Mouse (Mus musculus) layer of hippocampus, adult 8-10 months (tissue): ENCODE measurements around the gene Isy1. TPM values are rescaled to one million over a fixed set of nuclear protein-coding genes. Genes with fewer than 3 reads are reported as not detected.

ENCODE experiments used
- DNase-seq, 2 experiments: peaks; one replicate each; pipeline ENCODE4 v3.0.0; 2022; ENCODE audit warnings: low spot score in 2 of 2
- total RNA-seq, 4 experiments: library from RNA; stranded (reverse); gene quantifications; 2 replicates each; pipeline ENCODE4 v1.2.4; 2022

Gene Isy1
- total RNA-seq, 4 experiments from 2014 or later = 24.5 to 37.1 (median 28.0) TPM

DNA sequence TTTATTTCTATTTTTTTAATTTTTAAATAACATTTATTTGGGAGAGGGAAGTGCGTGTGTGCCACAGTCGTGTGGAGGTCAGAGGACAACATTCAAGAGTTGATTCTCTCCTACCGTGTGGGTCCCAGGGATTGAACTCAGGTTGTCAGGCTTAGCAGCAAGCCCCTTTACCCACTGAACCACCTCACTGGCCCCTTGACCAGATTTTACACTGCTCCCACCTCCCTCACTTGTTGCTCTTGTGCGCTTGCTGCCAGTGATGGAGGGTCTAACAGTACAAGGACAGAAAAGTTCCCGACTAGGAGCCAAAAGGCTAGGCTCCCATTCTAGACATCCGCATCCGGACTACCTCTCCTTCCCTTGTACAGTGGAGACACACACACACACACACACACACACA, 33.1 kb downstream of the Isy1 start:
- DNase-seq = no peak

DNA sequence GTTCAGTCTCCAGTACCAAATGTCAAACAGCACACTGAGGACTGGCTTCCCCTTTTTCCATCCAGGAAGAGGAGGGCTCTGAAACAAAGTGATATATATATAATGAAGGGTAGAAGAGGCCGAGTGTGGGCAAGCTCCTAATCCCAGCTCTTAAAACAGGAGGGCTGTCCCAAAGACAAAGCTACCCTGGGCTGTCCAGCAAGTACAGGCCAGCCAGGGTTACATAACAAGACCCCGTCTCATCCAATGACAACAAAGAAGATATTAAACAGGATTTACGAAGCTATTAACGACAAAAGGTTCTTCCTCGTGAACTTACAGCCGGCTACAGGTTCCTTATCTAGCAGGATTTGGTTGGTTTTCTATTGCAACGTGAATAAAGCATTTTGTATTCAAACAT, 33.7 kb downstream of the Isy1 start:
- no peak for DNase-seq

DNA sequence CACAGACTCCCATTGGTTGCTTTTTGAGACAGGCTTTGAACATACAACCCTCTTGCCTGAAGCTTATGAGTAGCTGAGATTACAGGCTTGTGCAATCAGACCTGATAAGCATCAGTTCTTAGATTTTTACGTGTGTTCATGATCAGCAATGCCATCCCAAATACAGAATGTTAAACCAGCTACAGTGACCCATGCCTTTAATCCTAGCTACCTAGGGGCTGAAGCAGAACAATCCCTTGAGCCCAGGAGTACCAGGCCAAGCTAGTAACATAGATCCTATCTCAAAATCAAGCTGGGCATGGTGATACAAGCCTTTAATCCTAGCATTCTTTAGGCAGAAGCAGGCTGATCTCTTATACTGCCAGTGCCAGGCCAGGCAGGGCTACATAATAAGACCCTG, 34.6 kb downstream of the Isy1 start:
- no peak for DNase-seq

DNA sequence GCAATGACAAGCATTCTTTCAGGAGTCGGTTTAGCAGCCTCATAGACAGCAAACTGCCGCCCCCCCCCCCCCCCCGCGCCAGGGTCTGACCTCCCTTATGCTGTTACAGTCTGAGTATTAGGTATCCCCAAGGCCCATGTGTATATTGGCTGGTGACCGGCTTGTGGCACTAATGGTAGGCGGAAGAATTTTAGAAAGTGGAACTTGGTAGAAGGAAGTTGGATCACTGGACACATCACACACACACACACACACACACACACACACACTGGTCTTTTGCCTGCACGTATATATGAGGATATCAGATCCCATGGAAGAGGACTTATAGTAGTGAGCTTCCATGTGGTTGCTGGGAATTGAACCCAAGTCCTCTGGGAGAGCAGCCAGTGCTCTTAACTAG, 36.1 kb downstream of the Isy1 start:
- no peak for DNase-seq

DNA sequence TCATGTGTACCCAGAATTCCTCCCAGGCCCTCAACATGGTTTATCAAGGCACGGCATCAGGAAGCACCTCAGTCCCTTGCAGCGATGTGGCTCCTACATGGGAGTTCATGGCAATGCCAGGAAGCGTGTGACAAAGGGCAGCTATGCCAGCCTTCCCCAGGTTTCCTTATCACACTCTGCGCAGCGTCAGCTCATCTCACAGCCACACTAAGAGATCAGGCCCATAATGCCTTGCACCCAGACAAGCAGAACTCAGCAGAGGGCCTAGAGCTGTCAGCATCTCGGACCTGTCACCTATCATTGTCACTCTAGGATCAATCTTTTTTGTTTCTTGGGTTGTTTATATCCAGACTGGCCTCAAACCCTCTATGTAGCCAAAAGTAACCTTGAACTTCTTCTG, 39.0 kb downstream of the Isy1 start:
- DNase-seq = no peak

DNA sequence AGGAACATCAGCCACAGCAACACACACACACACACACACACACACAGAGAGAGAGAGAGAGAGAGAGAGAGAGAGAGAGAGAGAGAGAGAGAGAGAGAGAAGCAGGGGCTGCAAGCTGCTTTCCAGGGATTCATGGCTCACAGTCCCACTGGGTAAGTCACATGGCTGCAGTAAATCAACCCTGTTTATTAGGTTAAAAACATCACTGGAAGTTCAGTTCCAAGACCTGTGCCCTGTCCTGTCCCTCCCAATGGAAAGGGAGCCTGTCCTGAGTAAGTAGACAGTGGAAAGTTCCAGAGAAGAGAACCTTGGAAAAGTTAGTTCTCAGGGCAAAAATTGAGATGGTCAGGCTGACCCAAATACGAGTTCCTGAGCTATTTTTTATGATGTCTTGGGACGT, 41.3 kb downstream of the Isy1 start:
- no peak for DNase-seq

DNA sequence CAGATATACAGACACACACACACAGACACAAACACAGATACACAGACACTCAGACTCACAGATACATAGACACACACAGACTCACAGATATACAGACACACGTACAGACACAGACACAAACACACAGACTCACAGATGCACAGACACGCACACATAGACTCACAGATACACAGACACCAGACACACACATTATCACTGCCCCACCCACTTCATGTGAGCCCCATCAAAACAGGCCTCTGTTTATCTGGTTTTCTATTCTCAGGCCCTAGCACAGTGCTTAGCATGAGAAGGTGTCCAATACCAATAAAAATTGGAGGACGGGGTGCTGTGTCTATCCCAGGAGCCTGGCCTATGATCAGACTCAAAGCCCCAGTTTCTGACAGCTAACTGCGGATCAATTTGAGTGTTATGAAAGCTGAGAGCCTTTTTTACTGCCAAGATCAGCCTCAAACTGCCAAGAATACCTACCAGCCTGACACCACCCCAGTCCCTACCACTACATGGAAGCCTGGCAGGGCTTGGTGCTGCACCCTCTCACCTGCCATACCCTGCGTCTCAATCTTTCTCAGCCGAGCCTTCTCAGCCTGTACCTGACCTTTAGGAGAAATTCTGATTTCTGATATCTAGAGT, 42.2 kb downstream of the Isy1 start:
- DNase-seq = no peak

DNA sequence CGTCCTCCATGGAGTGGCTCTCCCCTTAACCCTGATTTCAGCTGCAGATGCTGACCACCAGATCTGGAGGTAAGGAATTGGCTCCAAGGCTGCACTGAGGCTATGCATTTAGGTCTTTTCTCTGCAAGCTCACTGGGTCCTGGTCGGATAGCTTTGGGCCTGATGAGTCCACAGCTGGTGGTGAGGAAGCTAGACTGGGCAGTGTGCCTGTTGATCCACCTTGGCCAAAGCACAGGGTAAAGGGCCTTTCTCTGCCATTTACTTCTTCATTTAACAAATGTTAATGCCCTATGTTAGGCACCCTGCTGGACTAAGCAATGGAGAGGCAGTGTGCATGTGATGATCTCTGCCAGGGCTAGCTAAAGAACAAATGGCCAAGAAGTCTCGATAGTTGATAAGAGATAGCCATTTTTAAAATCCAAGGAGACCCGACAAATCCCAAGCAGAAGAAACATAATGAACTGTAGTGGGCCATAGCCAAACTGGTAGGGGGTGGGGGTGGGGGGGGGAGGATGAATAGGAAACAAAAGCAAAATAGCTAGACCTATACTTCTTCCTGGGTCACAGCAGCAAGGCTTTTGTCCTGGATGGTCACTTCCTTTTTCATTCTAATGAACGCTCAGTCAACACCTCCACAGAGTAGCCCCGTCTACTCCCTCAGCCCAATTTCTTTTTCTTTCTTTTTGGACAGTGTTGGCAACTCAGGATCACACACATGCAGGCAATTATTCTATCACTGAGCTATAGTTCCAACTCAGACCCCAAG, 43.0 kb downstream of the Isy1 start:
- no peak for DNase-seq

DNA sequence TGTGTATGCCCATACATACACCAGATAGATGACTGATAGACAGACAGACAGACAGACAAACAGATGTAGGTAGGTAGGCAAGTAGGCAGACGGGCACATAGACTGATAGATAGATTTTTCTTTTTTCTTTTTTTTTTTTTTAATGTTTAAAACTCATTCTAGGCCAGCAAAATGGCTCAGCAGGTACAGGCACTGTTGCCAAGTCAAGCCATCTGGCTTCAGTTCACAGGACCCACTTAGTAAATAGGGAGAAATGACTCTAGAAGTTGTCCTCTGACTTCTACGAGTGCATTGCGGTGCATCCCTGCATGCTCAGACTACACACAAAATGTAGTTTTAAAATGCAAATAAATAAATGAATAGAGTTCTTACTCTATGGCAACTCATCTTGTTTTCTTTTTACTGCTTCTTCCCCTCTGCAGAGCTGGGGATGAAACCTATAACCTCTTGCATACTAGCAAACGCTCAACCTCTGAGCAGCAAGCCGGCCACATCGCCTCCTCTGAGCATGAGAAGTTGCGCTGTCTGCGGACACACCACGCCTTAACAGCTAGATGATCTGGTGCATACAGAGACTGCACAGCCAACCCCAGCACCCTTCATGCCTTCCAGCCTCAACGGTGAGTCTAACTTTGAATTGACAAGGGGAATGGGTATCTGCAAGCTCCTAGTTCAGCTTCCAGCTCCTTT, 44.6 kb downstream of the Isy1 start:
- DNase-seq = no peak

DNA sequence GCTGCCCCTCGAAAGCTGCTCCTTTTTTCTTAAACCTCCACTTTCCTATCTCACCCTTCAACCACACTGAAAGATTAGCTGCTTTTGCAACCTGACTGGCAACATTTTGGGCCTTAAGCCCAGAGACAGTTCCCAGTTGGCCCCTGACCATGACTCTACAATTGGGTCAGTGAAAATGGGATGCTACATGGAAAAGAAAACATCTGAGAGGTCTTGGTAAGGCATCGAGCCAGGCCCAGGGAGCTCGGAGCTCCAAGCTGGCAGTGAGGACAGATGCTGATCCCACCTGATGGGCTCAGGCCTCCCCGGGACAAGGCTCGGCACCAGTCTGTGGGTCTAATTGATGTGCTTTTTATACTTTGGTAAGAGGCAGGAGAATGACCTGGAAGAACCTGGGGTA, 46.8 kb downstream of the Isy1 start:
- no peak for DNase-seq

DNA sequence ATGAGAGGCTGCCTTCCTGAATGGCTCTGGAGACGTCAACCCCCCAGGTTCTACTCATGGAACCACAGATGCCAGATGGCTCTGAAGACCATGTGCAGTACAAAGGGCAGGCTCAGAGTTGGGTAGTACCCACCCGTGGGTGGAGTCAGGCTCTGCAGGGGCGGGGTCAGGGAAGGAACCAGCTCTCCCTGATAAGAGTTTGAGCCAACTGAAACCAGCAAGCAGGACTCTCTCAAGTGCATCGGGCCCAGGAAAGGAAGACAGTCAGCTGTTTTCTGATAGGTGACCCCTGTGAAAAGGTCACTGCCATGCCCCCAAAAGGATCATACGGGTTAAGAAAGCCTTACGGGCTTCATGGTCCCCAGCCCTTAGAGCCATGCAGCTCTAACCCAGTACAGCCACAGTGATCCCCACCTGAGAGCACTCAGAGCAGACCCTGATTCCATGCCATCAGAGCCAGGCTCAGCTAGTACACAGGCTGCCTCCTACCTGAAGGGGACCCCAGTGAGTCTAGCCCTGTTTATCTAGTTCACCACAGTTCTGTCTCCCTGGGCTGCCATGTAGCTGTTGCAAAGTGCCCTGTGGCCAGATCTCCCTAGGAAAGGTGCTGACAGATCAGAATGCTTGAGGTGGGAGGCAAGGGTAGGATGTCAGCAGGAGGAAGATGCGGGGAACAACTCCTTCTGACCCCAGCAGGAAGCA, 47.7 kb downstream of the Isy1 start:
- no peak for DNase-seq

DNA sequence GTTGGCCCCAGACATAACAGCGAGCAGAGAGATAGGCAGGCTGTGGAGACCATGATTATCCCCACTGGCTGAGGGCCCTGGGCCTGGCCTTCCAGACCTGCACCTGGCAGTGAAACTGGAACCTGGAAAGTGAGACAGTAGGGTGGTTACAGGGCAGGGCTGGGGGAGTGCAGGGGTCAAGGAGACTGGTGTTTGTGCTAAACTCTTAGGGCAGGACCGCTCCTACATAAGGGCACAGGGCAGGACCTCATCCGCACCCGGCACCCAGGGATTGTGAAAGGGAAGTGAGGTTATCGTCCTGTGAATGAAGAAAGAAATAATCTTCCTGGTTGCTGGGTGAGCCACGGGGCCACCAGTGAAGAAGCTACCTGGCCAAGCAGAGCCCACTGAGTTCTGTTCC, 48.8 kb downstream of the Isy1 start:
- DNase-seq = no peak

DNA sequence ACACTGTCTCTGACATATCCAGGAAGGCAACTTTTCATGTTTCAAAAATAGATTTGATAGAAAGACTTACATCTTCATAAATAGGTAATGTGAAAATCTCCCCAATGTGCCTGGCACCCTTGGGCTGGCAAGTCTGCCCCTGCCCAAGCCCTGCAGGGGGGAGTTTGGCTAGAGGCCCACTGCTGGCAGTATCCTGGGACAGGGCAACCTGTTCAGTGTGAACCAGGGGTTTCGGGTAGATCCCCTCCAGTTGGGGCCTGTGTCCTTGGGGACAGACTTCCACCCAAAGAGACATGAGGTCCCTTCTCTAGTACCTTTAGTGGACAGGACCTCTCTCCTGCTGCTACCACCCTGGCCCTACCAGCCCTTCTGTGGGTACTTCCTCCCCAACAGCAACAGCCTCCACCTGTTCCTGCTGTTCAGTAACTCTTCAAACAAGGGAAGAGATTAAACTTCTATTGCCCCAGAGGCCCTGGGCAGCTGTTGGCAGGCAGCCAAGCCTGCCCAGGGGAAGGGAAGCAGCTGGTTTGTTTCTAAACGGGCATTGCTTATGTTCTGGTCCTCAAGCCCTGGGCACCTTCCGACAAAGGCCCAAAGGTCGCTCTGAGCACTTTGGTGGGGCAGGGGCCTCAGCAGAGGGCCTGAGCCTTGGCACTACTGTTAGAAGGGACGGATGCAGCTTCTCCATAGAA, 49.6 kb downstream of the Isy1 start:
- DNase-seq = no peak

DNA sequence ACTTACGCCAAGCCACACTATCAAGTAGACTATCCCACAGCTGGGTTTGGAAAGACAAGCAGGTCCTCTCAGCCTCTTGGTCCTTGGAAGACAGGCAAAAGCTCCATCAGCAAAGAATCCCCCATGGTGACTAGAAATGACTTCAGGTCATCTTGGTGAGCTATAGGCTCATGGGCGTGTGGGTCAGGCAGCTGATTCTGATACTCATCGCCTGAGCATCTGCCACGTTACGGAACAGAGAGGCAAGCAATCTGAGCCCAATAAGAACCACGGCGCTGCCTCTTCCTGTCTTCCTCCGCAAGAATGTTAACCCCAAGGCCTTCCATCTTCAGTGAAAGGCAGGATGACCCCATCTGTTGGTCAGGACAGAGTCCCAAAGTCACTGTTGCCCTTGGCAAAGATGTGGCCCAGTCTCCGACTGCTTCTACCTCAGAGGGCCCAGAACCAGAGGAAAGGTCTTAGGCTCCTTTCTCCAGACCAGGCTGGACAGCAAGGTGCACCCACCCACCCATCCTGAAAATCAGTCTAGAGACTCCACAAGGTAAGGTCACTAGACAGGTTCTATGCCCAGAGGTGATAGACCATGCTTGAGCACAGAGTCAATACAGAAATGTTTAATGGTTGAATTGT, 50.2 kb downstream of the Isy1 start:
- DNase-seq = no peak

DNA sequence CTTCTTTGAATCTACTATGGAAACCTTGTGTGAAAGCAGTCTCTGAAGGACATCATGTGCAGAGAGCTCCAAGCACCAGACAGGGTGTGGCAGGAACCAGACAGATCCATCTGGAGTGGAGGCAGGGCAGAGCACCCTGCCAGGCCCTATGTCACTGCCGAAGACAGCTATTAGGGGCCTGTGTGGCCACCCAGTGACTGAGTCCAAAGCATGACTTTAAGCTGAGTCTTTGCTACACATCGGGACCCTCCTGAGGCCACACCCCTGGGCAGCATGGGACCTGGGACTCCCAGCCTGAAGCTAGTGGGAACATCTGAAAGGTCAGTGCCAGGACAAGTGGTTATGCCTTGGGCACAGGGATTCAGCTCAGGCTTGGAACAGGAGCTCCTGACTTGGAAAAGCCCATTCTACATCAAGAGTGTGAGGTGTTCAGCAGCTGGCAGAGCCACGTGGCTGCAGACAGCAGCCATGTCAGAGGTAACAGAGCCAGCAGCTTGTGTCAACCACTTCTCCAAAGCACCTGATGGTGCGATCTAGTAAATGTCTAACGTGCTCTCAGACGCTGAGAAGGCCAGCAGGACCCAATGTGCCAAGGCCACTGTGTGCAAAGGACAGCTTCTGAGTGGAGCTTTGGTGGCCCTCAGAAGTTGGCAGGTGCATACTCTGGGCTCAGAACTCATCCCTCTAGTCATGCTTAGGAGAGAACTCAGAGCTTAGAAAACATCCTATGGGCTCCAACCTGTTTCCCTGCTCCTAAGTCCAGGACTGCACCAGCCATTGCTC, 51.3 kb downstream of the Isy1 start:
- no peak for DNase-seq

DNA sequence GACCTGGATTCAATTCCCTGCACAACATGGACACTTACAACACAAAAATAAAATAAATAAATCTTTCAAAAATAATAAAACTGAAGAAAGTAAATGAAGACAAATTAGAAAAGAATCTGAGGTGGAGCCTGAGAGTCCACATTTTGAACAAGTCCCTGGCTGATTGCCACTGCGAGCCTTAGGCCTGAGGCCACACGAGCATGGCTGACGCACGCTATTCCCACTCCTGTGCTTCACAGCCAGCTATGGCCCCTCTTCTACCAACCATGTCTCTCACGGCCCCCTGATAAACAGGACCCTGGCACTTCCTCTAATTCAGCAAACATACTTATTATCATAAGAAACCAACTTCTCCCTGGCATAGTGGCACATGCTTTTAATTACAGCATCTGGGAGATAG, 52.0 kb downstream of the Isy1 start:
- no peak for DNase-seq

DNA sequence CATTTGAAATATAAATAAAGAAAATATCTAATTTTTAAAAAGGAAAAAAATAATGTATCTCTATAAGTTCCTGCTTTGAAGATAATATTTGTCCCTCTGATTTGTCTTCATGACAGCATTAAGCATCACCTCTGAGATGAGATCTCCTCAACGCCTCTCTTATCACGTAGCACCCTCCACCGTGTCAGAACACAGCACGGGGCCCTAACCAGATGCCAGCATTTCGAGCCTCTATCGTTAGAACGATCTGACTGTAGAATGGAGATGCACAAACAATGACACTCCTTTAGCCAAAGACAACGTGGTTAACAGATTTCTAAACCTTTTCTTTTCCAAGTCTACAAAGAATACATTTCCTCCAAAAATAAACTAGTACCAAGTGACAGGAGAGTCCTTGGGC, 54.6 kb downstream of the Isy1 start:
- DNase-seq = no peak

DNA sequence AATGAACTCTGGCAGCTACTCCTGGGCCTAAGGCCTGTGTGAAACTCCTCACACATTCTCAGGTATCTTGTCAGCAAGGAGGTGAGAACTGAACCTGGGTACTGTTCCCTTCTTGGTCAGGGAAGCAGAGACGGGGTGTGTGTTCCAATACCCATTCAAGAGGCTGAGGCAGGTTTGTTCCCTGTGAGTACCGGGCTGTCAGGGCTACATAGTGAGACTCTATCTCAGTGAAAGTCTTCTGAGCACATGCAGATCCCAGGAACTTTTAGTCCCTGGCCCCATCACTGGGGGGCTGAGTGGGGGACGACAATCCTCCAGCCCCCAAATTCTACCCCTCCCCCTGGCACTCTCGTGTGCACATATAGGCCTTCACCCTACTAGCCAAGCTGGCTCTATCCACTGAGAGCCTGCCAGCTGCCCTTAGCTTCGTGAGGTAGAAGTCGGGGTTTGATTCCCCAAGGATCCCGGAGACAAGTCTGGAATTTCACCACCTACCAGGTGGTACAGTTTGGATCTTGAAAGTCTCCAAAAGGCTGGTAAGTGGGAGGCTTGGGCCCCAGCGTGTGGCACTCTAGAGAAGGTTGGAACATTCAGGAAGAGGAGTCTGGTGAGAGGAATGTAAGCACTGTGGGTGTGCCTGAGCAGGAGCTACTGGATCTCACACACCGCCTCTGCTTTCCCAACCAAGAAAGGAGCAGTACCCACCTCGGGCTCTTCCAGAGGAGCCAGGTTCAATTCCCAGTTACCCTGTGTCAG, 57.9 kb downstream of the Isy1 start:
- DNase-seq = no peak
